Mouse (Mus musculus) stomach, embryonic 14.5 days (tissue): ENCODE data around the gene Lrrc19. TPM values are rescaled to one million over a fixed set of nuclear protein-coding genes. Genes with fewer than 3 reads are reported as not detected.

ENCODE experiments used
- ATAC-seq: fragments of 200-750 bp; cut with Nextera tagmentation; 2 replicates; pipeline ENCODE4 v1.8.0; 2017; ENCODE audit warnings: low read depth, moderate TSS enrichment; ENCODE audit not compliant: insufficient number of reproducible peaks, insufficient read depth, low FRiP score
- H3K27ac ChIP-seq: fragments of 300-500 bp; sonication (generic); 2 replicates; pipeline ENCODE4 v1.5.1; 2014; ENCODE audit warnings: mild to moderate bottlenecking, low read length, moderate library complexity, mixed read lengths
- H3K27me3 ChIP-seq: fragments of 300-500 bp; sonication (generic); 2 replicates; pipeline ENCODE4 v1.6.1; 2014; ENCODE audit warnings: low read length, control low read depth, mixed read lengths; ENCODE audit not compliant: control insufficient read depth, insufficient read depth
- H3K36me3 ChIP-seq: fragments of 300-500 bp; sonication (generic); 2 replicates; pipeline ENCODE4 v1.6.1; 2014; ENCODE audit warnings: mild to moderate bottlenecking, control low read depth, low read length, moderate library complexity, mixed read lengths; ENCODE audit not compliant: control insufficient read depth, insufficient read depth
- H3K4me1 ChIP-seq: fragments of 300-500 bp; sonication (generic); 2 replicates; pipeline ENCODE4 v1.6.1; 2014; ENCODE audit warnings: low read length, control low read depth, mixed read lengths; ENCODE audit not compliant: control insufficient read depth, insufficient read depth
- H3K4me2 ChIP-seq: fragments of 300-500 bp; sonication (generic); replicated peaks from 2 replicates; pipeline ENCODE4 v1.6.1; 2014; ENCODE audit warnings: low read depth, low read length, control low read depth
- H3K4me3 ChIP-seq: fragments of 300-500 bp; sonication (generic); 2 replicates; pipeline ENCODE4 v1.5.1; 2014; ENCODE audit warnings: low read depth, low read length, control low read depth
- H3K9ac ChIP-seq: fragments of 300-500 bp; sonication (generic); replicated peaks from 2 replicates; pipeline ENCODE4 v1.6.1; 2014; ENCODE audit warnings: low read depth, mild to moderate bottlenecking, control low read depth, low read length, moderate library complexity, mixed read lengths
- H3K9me3 ChIP-seq: fragments of 300-500 bp; sonication (generic); 2 replicates; pipeline ENCODE4 v1.6.1; 2016; ENCODE audit warnings: low read depth, low read length, control low read depth; ENCODE audit not compliant: control insufficient read depth
- WGBS: fragments of 180-500 bp; shearing (Covaris S2); extraction: QIAGEN DNeasy Blood & Tissue Kit; methylation state at CpG from one replicate; pipeline ENCODE4 v1.1.7; 2014; 5-methylcytosine and 5-hydroxymethylcytosine counted together
- microRNA counts: library from miRNA; unstranded; fragments of <30 nt; microRNA quantifications from one replicate; lab custom pipeline; 2016
- microRNA-seq: library from miRNA; unstranded; fragments of <30 nt; microRNA quantifications from one replicate; pipeline ENCODE4, GENCODE M21; 2016
- polyA plus RNA-seq: library from polyadenylated mRNA; unstranded; fragments of >200 nt; fragmentation: Nextera tagmentation; extraction: Ambion mirVana; gene quantifications from 2 replicates; pipeline ENCODE4 v1.2.1, GENCODE M21; 2014

Lrrc19 gene
- polyA plus RNA-seq, 1 experiment from 2014 or later, result 1.4 TPM

DNA sequence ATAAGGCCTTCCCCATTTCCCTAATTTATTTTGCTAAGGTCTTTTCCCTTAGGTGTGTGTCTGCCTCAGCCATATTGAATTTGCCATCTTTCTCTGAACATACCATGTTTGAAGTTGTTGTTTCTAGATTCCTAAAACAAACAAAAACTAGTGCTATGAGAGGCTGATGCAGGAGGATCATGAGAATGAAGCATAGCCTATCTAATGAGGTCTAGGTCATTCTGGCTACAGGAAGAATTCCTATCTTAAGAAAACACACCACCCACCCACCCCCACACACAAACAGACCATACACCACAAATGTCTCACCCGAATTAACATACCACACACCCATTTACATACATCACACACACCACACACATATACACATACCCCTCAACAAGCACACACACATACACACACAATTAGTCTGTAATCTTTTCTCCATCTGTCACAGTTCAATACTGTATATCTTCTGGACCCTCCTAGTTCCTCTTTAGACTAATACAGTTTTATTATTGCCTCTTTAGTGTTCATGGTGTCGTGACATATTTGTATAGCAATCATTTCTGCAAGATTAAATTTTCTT lies 45.4 kb downstream of the Lrrc19 start:
- ATAC-seq, result no peak
- Histone ChIP-seq H3K9me3 (no peaks in the 10 kb centered on the region), H3K4me3 (no peak overlapping the region), H3K27ac (no peak overlapping the region), H3K4me1 (0 out of 2 replicates have a peak, but pooled peaks cover 5% of the 10 kb centered on the region), H3K36me3 (no peaks in the 10 kb centered on the region), H3K27me3 (no peaks in the 10 kb centered on the region), H3K9ac (no peak overlapping the region), H3K4me2 (no peak overlapping the region)
- 88% methylated on average over 2 of the region's 2 CpGs for whole genome bisulfite sequencing

DNA sequence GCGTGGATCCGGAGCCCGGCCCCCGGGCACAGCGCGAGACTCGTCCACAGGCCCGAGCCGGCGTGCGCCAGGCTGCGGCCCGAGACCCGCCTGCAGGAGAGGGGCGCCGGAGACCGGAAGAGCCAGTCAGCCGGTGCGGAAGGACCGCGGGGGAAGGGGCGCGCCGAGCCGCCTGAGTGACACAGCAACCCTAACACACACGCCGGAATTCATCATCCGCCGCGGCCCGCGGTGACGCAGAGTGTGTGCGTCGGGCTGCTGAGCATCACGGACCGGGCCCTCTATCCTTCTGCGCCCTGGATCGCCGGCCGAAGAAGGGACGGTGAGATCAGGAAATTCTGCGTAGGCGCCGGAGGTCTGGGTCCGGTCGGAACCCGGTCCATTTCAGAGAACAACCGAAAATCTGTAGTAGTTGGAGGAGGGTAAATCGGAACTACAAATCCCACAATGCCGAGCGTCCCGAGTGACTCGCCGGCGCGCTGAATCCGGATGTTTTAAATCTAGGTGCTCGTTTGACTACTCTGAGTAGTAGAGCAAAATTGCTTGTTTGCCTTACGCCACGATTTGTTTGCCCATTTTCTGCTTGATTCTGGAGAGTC lies 46.8 kb downstream of the Lrrc19 start, which contains the start of gene Plaa:
TSS of gene Plaa (minus strand) at position 214 of the 599 bp plus-strand sequence.
- Histone ChIP-seq H3K4me3 (peak within 1 kb of the TSS; percentile 98), H3K4me2 (peak within 1 kb of the TSS; percentile 84), H3K27me3 (no peaks in the 10 kb centered on the region), H3K9me3 (no peaks in the 10 kb centered on the region), H3K9ac (peak within 1 kb of the TSS; percentile 92), H3K36me3 (no peaks in the 10 kb centered on the region), H3K4me1 (0 out of 2 replicates have a peak, but pooled peaks cover 5% of the 10 kb centered on the region), H3K27ac (peak within 1 kb of the TSS; percentile 84)
- under 1% methylated on average over 45 of the region's 61 CpGs for WGBS
- ATAC-seq, result peak; percentile 99

DNA sequence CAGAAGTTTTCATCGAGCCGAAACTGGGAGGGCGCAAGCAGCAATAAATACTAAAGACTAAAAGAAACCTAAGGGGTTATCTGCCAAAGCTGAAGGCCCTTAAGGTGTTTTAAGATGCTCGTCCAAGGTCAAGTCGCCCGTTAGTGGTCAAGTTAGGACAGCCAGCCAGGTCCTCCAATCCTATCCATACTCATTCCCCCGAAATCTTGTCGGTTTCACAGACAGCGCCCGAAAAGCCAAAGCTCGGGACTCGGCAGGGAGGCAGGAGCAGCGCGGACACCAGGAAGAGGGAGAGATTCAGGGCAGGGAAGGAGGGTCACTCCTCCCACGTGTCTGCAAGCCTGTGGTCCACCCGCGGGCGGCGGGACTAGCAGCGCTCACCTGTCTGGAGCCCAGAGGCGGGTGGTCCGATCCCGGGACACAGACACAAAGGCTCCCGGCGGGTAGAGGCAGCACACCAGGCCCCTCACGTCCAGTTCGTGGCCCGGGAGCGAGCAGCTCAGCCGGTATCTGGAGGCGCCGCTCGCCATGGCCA lies 47.4 kb downstream of the Lrrc19 start:
- Histone ChIP-seq H3K27ac (peak overlapping the region; percentile 84), H3K4me2 (peak overlapping the region; percentile 52), H3K9me3 (no peaks in the 10 kb centered on the region), H3K4me1 (0 out of 2 replicates have a peak, but pooled peaks cover 5% of the 10 kb centered on the region), H3K36me3 (no peaks in the 10 kb centered on the region), H3K27me3 (no peaks in the 10 kb centered on the region), H3K9ac (peak overlapping the region; percentile 92), H3K4me3 (peak overlapping the region; percentile 98)
- under 1% methylated on average over 33 of the region's 33 CpGs for WGBS
- ATAC-seq, result peak; percentile 76

DNA sequence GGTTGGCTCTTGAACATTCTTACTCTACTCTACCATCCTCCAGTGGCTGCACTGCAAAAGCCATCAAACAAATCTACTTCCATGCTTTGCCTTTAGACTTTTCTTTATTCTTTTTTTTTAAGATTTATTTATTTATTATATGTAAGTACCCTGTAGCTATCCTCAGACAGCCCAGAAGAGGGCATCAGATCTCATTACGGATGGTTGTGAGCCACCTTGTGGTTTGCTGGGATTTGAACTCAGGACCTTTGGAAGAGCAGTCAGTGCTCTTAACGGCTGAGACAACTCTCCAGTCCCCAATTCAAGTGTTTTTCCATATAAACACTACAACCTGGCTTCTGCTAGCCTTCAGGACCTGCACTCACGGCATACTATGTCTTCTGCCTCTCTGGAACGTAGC lies 48.5 kb downstream of the Lrrc19 start:
- no peaks in the 10 kb centered on the region for H3K9me3 ChIP-seq
- no peaks in the 10 kb centered on the region for H3K36me3 ChIP-seq
- WGBS, result 82% methylated on average over 4 of the region's 4 CpGs
- H3K4me3 ChIP-seq, result no peak overlapping the region; the same call in 1 of the 2 replicates
- no peaks in the 10 kb centered on the region for H3K27me3 ChIP-seq
- H3K4me2 ChIP-seq, result peak overlapping the region; percentile 52; the same call in 1 of the 2 replicates
- H3K27ac ChIP-seq, result no peak overlapping the region
- no peak overlapping the region for H3K9ac ChIP-seq
- 0 out of 2 replicates have a peak, but pooled peaks cover 5% of the 10 kb centered on the region for H3K4me1 ChIP-seq
- ATAC-seq, result no peak

DNA sequence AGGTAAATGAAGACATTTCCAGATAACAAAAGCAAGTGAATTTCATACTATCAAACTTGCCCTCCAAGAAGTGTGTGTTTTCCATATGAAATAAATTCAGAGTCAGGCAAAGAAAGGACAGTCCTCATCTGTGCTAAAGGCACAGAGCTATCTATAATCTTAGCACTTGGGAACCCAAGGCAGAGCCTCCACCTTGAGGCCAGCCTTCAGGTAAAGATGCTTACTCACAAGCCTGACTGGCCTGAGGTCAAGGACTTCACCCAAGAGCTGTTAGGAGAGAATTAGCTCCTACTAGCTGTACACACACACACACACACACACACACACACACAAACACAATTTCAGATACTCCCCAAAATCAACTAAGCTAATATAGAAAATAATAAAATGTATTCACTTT lies 57.2 kb downstream of the Lrrc19 start:
- no peaks in the 10 kb centered on the region for H3K27me3 ChIP-seq
- no peaks in the 10 kb centered on the region for H3K9me3 ChIP-seq
- no peak for ATAC-seq
- H3K27ac ChIP-seq, result no peak overlapping the region
- H3K4me1 ChIP-seq, result no peaks in the 10 kb centered on the region
- no peak overlapping the region for H3K4me3 ChIP-seq
- no peak overlapping the region for H3K9ac ChIP-seq
- no peaks in the 10 kb centered on the region for H3K36me3 ChIP-seq
- no peak overlapping the region for H3K4me2 ChIP-seq

DNA sequence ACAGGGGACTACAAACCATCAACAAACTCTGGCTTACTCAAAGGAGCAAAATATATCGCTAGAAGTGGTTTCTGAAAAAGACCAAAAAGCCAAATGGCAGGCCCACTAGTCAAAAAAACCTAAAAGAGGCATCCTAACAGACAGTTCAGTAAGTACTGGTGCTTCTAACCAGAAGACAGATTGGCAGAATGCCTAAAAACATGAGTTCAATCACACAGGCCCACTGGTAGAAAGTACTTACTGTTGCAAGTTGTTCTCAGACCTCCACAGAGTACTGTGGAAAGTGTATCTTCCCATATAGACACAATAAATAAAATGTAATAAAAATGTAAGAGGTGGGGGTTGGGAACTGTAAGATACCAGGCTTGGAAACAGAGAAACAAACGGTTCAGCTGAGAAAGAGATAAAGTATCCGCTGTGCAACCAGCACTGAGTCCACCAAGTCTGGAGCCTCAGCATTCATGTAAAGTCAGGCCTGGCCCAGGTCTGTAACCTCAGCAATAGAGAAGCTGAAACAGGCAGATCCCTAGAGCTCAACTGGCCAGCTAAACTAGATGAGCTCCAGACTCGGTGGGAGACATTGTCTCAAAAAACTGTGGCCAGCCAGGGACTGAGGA lies 58.1 kb downstream of the Lrrc19 start:
- Histone ChIP-seq H3K36me3 (no peaks in the 10 kb centered on the region), H3K4me2 (no peak overlapping the region), H3K4me1 (no peaks in the 10 kb centered on the region), H3K9ac (no peak overlapping the region), H3K27me3 (no peaks in the 10 kb centered on the region), H3K9me3 (no peaks in the 10 kb centered on the region), H3K4me3 (no peak overlapping the region), H3K27ac (no peak overlapping the region)
- no peak for ATAC-seq
- 80% methylated on average over 4 of the region's 4 CpGs for WGBS

MicroRNAs within 50 kb of the gene (microRNA counts, 519-probe panel; counts per million panel counts)
- 3,440 counts per million, percentile 67 among the panel's probes with 10 or more counts for microRNA mmu-miR-872 (lab: Ali Mortazavi, UCI)

Small RNA genes lying within 50 kb of the gene (microRNA-seq; reads per million reads assigned to microRNA genes)
- 2,420 reads per million, percentile 82 among the genes with 10 or more reads in this experiment for gene Mir872

Other genes starting within 250 kb of the Lrrc19 start
- 0.88 TPM in 1 of 2 replicates, not detected in the other for gene Gm10306, start 93.6 kb downstream of the Lrrc19 start, polyA plus RNA-seq
- 19.6 and 22.6 TPM in 2 replicates for gene Caap1, start 93.3 kb downstream of the Lrrc19 start, polyA plus RNA-seq
- gene Plaa, start 46.9 kb downstream of the Lrrc19 start, polyA plus RNA-seq, result 64.6 and 66.7 TPM in 2 replicates
- 35.7 and 38.6 TPM in 2 replicates for gene Ift74, start 35.7 kb downstream of the Lrrc19 start, polyA plus RNA-seq
- 11.7 and 12.6 TPM in 2 replicates for gene Tek, start 89.1 kb upstream of the Lrrc19 start, polyA plus RNA-seq